Mouse (Mus musculus) adrenal gland, postnatal 36 days (tissue): ENCODE data around the gene Acot13. TPM values are rescaled to one million over a fixed set of nuclear protein-coding genes. Genes with fewer than 3 reads are reported as not detected.

Experiments
- DNase-seq, 2 experiments: peaks; one replicate each; pipeline ENCODE4 v3.0.0; 2021; ENCODE audit warnings: mixed read lengths in 1 of 2
- total RNA-seq, 2 experiments: library from RNA; stranded (reverse); gene quantifications; 2 replicates each; pipeline ENCODE4 v1.2.3; 2021

The Acot13 gene
- total RNA-seq, 2 experiments from 2014 or later, result 68.0 to 91.6 TPM

DNA sequence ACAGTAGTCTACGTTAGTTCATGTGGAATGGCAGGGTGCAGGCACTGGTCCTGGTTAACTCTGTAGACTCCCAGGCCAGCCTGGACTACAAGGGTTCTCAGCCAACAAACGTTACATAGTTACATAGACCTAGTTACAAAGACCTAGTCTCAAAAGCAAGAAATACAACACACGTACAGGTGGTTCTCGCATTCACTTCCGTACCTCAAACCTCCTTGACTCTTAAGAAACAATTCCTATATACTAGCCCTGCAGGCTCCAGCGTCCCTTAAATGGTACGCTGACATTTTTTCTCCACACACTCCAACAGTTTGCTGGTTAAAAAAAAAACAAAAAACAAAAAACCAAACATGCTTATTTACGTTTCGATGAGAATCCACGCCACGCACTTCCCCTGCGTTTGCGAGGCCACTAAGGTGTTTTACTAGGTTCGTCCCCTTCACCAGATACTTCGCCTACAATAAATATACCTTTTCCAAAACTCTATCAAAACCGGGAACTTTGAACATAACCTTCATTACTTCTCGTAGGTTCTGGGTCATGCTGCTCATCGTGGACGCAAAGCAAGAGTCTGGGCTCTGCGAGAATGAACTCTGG, 486 bp downstream of the Acot13 start:
- DNase-seq, result no peak

DNA sequence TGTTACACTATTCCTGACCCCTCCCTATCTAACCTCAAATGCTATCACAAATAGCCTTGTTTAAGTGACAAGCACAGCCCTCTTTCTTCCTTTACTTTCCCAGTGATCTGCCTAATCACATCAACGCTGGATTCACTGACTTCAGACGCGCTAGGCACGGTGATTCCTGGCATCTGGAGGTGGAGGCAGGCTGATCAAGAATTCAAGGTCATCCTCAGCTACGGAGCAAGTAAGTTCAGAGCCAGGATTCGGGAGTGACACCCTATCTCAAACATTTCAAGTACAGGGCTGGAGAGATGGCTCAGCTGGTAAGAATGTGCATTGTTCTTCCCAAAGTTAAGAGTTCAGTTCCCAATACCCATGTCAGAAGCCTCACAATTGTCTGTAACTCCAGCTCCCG, 5.2 kb downstream of the Acot13 start:
- DNase-seq, result peak in 1 of 2 experiments; percentile 7

DNA sequence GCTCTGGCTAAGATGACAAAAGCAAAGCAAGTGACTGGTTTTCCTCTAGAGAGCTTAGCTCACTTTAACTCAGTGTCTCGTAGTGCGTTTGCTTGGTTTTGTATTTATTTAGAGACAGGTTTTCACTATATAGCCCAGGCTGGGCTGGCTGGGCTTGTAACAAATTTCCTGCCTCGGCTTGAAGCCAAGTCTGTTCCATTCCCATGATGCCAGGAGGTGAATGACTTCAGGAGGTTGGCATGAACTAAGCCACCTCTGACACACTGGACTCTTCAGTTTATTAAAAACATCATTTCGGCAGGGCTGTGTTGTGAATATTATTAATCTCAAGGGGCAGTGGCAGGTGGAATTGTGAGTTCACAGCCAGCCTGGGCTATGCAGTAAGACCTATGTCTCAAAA, 5.8 kb downstream of the Acot13 start:
- peak; percentile 11 to 38 for DNase-seq

DNA sequence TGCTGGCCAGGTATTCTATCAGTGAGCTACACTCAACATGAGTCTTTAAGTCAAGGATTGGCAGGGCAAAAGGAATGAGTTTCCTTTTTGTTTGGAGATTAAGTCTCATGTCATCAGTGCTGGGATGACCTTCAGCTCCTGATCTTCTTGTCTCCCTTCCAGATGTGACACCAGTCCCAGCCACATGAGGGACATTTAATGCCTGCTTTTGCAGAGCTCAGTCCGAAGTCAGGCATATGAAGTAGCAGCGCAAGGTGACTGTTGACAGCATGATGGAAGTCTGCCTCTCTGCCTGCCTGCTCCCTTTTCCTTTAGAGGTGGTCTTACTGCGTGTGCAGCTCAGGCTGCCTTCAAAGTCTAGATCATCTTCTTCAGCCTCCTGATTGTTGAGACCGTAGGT, 6.7 kb downstream of the Acot13 start:
- DNase-seq, result peak; percentile 31 to 41

DNA sequence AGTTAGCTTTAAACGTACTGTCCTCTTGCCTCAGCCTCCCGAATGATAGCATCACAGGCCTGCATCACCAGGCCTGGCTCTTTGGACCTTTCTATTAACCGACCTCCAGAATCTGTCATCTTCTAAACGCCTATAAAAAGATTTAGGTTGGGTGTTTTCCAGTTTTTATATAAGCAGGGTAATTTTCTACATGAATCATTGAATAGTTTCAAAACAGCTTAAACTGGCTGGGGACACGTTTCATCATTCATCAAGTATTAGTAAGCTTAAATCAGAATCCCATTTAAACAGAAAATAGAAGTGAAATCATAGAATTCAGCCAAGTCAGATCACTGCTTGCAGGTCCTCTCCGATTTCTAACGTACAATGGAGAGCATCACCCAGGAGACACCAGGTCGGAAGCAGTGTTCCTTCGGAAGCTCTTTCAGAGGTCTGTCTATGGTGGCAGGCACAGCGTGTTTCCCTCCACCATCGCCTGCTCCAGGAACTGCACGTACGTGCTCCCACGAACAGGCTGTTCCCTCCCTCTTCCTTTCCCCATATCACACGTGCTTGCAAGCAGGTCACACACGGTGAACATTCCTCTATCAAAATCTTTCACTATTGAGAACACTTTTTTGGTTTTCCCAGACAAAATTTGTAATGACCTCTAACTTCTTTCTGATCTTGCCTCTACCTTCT, 8.5 kb downstream of the Acot13 start:
- no peak for DNase-seq

DNA sequence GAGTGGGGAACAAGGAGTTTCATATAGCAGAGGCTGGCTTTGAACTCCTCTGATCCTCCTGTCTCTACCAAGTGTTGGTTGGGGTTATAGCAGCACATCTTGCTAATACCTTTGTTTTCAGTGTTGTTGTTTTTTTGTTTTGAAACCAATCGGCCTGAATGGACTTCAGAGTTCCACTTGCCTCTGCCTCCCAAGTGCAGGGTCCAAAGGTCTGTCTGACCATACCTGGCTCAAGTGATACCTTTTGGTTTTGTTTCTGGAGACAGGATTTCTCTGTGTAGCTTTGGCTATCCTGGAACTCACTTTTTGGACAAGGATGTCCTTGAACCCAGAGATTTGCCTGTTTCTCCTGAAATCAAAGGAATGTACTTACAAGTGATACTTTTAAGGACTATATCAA, 11.4 kb downstream of the Acot13 start:
- no peak for DNase-seq

DNA sequence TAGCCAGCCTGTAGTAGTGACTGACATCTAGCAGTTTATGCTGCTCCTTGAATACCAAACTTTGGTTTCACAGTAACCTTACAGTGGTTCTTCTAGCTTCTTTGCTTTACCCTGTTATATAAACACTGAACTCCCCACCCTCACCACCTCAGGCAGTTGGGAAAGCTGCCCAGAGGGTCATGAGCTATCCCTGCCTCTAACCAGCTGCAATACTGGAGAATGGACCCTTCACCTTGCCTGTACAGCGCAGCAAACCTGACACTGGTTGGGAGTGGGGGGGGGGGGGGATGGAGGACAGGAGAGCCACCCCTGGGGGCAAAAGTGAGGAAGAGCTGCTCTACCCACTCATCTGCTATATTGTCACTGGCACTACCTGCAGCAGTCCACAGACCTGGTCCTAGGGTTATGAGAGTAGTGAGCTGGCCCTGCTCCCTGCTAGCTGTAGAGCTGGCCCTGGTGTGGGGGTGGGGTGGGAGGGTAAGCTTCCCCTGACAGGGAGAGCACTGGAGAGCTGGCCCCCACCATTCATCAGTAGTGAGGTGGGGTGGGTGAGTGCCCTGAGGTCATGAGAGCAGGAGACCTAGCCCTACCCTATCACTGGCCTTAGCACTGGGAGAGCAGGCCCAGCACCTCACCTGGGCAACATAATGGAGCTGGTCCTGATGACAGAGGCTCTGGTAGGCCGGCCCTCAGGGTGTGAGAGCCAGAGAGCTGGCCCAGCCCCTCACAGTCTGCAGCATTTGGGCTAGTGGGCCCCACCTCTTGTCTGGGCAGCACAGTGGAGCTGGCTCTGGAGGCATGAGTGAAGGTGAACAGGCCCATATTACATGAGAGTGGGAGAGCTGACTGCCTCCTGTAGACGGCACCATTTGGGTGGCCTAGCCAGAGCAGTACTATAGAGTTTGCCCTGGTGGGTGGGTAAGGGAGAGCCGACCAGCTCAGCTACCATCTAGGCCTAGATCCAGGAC, 14.9 kb downstream of the Acot13 start:
- DNase-seq, result peak in 1 of 2 experiments; percentile 7

DNA sequence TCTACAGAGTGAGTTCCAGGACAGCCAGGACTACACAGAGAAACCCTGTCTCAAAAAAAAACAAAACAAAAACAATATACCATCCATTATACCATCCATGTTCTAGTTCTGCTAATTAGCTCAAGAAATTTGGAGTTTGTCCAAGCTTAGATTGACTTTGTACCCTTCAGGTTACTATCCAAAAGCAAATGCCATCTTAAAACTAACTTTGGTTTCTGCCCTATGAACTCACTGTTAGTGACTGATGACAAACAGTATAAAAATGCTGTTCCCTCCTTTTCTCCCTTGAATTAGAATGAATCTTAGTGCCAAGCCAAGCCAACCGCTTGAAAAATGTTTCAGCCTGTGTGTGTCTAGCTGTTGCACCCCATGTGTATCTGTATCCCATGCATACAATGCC, 16.7 kb downstream of the Acot13 start:
- DNase-seq, result no peak

DNA sequence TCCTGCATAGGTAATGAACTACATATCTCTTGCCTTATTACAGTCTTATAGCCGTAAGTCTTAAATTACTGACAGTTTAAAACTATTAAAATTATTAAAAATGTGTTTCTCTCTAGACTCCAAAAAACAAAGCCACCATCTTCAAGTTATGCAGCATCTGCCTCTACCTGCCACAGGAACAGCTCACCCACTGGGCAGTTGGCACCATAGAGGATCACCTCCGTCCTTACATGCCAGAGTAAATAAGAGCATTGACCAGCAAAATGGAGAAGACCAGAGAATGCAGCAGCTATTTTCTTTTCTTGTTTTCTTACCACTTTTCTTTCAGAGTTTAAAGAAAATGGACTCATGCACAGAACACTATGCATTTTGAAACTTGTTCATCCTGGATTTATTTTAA, 18.8 kb downstream of the Acot13 start:
- DNase-seq, result no peak

DNA sequence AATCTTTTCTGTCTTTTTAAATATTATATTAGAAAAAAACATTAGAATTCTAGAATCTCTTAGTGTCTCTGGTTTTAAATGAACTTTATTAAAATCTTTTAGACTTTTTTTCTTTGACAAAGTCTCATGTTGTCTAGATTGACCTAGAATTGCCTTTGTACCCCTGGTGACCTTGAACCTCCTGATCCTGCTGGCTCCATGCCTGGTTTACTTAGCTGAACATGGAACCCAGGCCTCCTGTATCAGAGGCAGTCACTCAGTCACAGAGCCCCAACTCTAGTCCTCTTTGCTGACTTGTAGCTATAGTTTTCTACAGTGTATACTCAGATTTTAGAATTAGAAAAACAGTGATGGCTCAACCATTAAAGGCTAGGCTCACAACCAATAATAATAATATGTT, 25.3 kb downstream of the Acot13 start:
- DNase-seq, result peak; percentile 56 to 61

DNA sequence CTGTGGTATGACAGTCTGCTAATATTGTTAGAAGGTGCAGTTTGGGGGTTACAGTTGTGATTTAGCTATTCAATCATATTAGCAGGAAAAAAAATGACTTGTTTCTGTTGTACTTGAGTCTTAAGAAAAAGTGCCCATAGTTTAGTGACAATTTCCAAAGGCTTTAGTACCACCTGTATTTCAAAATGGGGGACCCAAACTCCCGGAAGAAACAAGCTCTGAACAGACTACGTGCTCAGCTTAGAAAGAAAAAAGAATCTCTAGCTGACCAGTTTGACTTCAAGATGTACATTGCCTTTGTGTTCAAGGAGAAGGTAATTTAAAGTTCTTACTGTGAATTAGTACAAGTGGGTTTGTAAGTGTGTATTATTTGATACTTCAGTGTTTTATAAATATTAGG, 28.1 kb downstream of the Acot13 start:
- DNase-seq, result no peak

DNA sequence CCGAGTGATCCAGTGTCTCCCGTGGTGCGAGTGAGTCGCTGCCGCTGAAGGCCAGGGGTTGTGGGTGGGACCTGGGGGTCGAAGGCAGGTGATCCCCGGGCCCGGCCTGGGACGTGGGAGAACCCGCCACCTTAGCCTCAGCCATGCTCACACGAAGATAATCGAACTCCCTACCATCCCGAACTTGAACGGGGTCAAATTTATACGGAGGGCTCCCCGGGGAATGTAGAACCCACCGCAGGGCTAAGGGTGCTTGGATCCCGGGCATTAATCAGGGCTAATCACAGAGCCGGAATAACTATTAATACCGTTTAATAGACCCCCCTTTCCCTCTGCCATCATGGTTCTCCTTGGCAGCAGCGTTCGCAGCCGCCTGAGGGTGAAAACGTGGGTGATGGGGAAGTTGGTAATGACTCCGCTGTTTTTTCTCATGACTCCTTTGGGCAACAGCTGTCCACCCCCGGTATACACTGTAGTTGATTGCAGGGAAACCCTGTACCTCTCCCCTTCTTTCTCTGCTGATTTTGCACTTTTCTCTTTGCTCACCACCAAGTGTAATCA, 29.1 kb downstream of the Acot13 start:
- DNase-seq, result peak; percentile 44 to 50

DNA sequence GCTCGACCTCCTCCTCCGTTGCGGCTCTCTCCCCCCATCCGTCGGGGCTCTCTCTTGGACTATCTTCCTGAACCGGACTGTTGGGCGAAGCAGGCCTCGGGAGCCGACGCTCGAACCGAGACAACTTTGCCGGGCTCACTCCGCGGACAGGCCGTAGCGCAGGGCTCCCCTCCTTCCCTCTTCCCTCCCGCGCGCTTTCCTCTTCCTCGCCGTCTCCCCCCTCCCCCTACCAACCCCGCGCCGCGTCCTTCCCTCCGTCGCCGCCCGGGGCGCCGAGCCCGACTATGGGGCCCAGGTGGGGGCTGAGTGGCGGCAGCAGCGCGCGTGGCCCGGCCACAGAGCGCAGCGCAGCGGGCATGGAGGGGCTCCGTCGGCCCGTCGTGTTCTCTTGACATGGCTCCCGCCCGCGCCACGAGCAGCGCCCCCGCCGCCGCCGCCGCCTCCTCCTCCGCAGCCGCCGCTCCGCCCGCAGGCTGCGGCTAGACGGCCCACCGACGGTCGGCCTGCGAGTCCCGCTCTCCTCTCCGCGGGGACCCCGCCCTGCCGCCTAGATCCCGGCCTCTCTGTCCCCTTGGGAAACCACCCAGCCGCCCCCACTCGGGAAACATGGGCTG, 29.9 kb downstream of the Acot13 start, which contains the start of gene BC005537:
TSS of gene BC005537 (plus strand) at position 350 of the 614 bp plus-strand sequence.
- peak; percentile 51 to 67 for DNase-seq

DNA sequence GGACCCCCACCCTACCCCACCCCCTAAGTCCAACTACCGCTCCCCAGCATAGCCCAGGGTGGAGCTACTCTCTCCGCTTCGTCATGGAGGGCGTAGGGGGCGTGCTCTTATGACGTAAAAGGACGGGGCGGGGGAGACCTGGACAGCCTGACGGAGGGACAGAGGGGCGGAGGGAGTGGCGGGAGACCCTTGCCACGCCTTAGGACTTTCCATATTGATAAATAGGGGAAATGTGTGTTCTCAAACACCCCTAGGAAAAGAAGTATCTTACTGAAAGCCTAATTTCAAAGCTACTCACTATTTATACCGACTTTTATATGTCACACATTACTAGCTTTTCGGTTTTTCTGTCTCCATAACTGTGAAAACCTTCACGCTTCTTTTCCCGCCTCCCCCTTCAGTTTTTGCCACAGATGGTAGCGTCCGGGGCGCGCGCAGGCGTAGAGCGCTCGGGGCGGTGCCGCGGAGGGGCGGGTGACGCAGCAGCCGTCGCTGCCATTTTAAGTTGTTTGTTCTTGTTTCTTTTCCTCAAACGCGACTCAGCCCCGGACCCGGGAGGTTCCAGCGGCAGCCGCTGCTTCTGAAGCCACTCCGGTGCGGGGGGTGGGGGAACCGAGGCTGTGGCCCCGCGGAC, 30.5 kb downstream of the Acot13 start:
- peak; percentile 98 for DNase-seq

DNA sequence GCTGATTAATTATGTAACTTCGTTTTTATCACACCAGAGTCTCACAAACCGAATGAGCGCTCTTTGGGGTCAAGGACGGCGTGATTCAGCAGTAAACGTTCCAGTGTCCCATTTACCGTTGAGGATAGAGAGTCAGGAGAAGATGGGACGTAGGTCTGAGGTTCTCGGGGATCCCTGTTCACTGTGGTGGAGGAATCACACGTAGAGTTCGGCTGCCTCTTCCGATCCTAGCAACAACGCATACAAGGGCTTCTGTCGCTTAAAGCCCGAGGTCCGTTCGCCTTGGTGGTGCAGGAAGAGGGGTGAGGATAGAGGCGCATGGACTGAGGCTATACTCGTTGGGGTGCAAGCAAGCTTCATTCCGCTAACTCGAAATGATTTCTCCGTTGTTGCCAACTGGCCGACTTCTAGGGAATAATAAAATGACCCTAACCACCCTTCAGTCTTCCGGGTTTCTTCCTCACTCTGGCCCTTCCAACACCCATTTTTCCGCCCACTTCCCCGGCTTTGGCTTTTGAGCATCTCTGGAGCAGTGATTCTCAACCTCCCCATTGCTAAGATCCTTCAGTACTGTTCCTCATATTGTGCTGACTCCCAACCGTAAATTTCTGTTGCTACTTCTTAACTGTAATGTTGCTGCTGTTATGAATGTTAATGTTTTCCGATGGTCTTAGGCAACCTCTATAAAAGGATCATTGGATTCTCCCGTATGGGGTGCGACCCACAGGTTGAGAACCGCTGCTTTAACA, 31.2 kb downstream of the Acot13 start:
- peak; percentile 82 to 85 for DNase-seq

DNA sequence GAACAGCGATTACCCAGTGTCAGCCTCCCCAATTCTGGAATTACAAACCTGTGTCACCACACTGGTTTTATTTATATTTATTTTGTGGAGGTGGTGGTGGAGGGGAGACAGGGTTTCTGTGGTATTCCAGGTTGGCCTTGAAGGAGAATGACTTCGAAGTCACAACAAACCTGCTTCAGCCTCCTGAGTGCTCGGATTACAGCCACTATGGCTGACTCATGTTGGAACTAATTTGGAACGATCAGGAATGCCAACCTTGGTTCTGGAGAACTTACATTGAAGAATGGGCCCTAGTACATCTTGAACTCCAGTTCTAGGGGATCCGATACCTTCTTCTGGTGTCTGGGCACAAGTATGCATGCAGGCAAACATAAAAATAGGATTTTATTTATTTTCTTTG, 32.0 kb downstream of the Acot13 start:
- no peak for DNase-seq

DNA sequence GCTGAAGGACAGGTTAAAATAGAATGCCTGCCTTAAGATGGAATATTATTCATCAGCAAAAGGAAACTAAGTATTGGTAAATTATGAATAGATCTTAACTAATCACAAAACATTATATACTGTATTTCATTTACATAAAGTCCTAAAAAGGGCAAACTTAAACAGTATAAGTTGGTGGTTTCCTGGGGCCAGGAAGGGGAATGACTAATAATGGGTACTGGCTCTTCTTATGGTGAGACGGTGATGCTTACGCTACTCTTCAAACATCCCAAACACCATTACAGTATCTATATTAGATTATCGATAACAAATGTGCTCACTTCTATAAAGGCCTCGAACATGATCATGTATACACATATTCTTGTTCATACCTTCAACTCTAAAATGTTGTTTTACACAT, 32.7 kb downstream of the Acot13 start:
- DNase-seq, result no peak

DNA sequence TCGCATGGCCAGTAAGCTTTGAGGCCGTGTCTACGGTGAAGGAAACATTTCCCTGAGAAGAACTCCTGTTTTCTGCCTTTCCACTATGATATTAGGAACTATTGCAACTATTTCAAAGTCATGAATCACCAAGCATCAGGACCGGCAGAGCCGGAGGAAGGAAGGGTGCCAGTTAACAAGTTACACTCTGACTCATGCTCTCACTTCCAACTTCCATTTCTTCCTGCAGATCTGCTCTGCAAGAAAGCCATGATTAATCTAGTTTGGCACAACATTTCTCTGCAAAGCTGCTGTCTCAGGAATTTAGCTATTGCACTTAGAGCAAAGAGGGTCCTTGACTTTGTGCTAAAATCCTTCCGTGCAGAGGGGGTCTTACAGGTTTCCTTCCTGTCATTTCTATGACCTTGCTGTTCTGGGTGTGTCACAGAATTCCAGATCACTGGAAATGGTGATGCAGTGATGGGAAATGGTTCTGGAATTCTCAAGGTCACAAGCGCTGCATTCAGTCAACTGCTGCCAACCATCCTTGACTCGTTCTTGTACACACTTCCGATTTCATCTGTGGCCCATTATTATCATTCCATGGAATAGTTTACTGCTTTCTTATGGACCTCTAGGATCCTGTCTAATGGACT, 38.8 kb downstream of the Acot13 start:
- peak; percentile 32 to 57 for DNase-seq

DNA sequence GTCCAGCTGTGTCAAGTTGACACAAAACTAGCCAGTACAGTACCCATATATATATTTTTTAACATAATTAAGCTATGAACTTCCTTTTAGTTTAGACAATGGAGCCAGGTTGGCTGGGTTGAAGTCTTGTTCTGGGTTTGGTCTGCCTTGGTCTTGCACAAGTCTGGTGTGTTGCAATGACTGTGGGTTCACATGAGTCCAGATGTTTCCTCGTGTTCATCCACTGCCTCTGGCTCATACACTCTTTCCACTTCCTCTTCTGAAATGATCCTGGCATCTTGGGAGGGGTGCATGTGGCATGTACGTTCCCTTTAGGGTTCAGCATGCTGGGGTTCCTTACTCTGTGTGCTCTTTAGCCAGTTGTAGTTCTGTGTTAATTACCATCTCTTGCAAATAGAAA, 40.0 kb downstream of the Acot13 start:
- peak; percentile 43 to 57 for DNase-seq

DNA sequence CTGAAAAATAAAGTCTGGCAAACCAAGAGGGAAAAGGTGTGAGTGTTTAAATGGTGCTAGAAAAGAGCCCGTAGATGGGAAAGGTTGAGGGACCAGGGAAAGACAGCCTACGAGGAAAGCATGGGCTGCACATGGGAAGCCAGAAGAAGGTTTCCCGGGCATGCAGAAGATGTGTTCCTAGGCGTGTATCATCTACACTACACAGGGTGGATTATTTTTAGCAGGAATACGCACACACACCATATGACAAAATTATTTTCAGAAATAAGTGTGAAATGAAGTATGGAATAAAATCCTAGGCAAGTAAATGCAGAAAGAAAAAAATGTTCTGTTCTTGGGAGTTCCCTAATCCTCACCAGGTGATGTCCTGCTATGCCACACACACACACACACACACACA, 43.9 kb downstream of the Acot13 start:
- DNase-seq, result no peak
